Mouse (Mus musculus) urinary bladder, postnatal 36 days (tissue): ENCODE data around the gene Zfp791.
A peak's percentile ranks its signal among the peaks of the same experiment; 100 is the strongest.
"Not testable (repeated sequence)": the region's sequence is repeated elsewhere in the genome, so short reads cannot be mapped to it uniquely, and the experiment has no call there.

ENCODE experiments used
- DNase-seq, 2 experiments: peaks; one replicate each; pipeline ENCODE4 v3.0.0; 2022; ENCODE audit warnings: low spot score in 2 of 2, mixed read lengths in 1 of 2

Zfp791 gene

GRCm38 (mm10) chr8:85122995-85123394 is at the start of gene Zfp791:
Zfp791 (minus strand) TSS chr8:85123095.
- DNase-seq = no peak

- DNase-seq = peak; percentile 29 to 36
Measured at GRCm38 (mm10) chr8:85171291-85171690, 48.4 kb upstream of the Zfp791 start.

- no peak for DNase-seq
Measured at GRCm38 (mm10) chr8:85151624-85152023, 28.7 kb upstream of the Zfp791 start, which contains the start of gene Cks1brt. Cks1brt (plus strand) TSS chr8:85151924.

GRCm38 (mm10) chr8:85142516-85142915 is 19.6 kb upstream of the Zfp791 start:
- no peak for DNase-seq

- not testable (repeated sequence) for DNase-seq
Measured at GRCm38 (mm10) chr8:85135690-85136089, 12.8 kb upstream of the Zfp791 start.

- no peak for DNase-seq
Measured at GRCm38 (mm10) chr8:85132335-85132734, 9.4 kb upstream of the Zfp791 start.

- DNase-seq = no peak
Measured at GRCm38 (mm10) chr8:85123691-85124090, 796 bp upstream of the Zfp791 start.

- not testable (repeated sequence) for DNase-seq
Measured at GRCm38 (mm10) chr8:85120251-85120650, 2.6 kb downstream of the Zfp791 start.

GRCm38 (mm10) chr8:85119052-85119981 is 3.6 kb downstream of the Zfp791 start:
- peak; percentile 86 to 89 for DNase-seq

GRCm38 (mm10) chr8:85116984-85117383 is 5.9 kb downstream of the Zfp791 start:
- DNase-seq = no peak

GRCm38 (mm10) chr8:85115501-85115900 is 7.4 kb downstream of the Zfp791 start:
- no peak for DNase-seq

GRCm38 (mm10) chr8:85113241-85113640 is 9.7 kb downstream of the Zfp791 start:
- DNase-seq = no peak

GRCm38 (mm10) chr8:85100076-85100665 is 22.7 kb downstream of the Zfp791 start:
- no peak for DNase-seq

GRCm38 (mm10) chr8:85096850-85097249 is 26.0 kb downstream of the Zfp791 start:
- peak; percentile 25 to 44 for DNase-seq

GRCm38 (mm10) chr8:85096196-85096595 is 26.7 kb downstream of the Zfp791 start:
- no peak for DNase-seq

GRCm38 (mm10) chr8:85095566-85095965 is 27.3 kb downstream of the Zfp791 start:
- DNase-seq = no peak

- no peak for DNase-seq
Measured at GRCm38 (mm10) chr8:85095051-85095450, 27.8 kb downstream of the Zfp791 start.

- no peak for DNase-seq
Measured at GRCm38 (mm10) chr8:85091526-85092090, 31.3 kb downstream of the Zfp791 start.

GRCm38 (mm10) chr8:85090856-85091255 is 32.0 kb downstream of the Zfp791 start:
- no peak for DNase-seq

- no peak for DNase-seq
Measured at GRCm38 (mm10) chr8:85088771-85089170, 34.1 kb downstream of the Zfp791 start.

- DNase-seq = no peak
Measured at GRCm38 (mm10) chr8:85086238-85086637, 36.7 kb downstream of the Zfp791 start.

- DNase-seq = no peak
Measured at GRCm38 (mm10) chr8:85084633-85085032, 38.3 kb downstream of the Zfp791 start.
